Mouse (Mus musculus) embryonic fibroblast, embryonic 13.5 days (primary cell): ENCODE results near the gene Hyal3.

ENCODE experiments used
- CTCF ChIP-seq: IDR thresholded peaks from 2 replicates; pipeline ENCODE4 v1.5.1; 2011; ENCODE audit warnings: mild to moderate bottlenecking, control low read depth, low read length, moderate library complexity, borderline replicate concordance; ENCODE audit not compliant: insufficient read depth
- POLR2A ChIP-seq: IDR thresholded peaks from 2 replicates; pipeline ENCODE4 v1.6.1; 2011; ENCODE audit warnings: low read depth, mild to moderate bottlenecking, control low read depth, low read length, moderate library complexity

- TF ChIP-seq CTCF (no peak), POLR2A (no peak)
These were observed 35.9 kb upstream of the Hyal3 start for GRCm38 (mm10) chr9:107544729-107545128.
